Mouse (Mus musculus) embryonic fibroblast, embryonic 13.5 days (primary cell): ENCODE data around the gene Cmc4.

Experiments used
- CTCF ChIP-seq: IDR thresholded peaks from 2 replicates; pipeline ENCODE4 v1.5.1; 2011; ENCODE audit warnings: mild to moderate bottlenecking, control low read depth, low read length, moderate library complexity, borderline replicate concordance; ENCODE audit not compliant: insufficient read depth
- POLR2A ChIP-seq: IDR thresholded peaks from 2 replicates; pipeline ENCODE4 v1.6.1; 2011; ENCODE audit warnings: low read depth, mild to moderate bottlenecking, control low read depth, low read length, moderate library complexity

DNA sequence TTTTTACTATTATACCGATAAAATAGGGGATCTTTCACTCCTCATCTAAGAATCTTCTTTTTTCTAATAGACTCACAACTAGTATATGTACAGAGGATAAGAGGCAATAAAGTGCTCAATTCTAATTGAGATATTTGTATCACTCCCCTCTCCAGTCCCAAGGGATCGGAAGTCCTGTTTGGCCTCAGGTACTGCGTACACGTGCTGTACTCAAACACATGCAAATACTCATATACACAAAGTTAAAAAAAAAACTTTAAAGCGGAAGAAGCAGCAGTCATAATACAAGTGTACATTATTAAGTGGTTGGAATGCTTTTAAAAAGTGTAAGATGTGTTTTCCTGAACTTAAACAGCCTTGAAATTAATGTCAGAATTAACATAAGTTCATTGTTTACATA lies 34.7 kb downstream of the Cmc4 start:
- TF ChIP-seq POLR2A (no peak), CTCF (no peak)
